Mouse (Mus musculus): ENCODE results near the gene Kcnip4. TPM values are rescaled to one million over a fixed set of nuclear protein-coding genes. Genes with fewer than 3 reads are reported as not detected.

Kcnip4 gene
- polyA plus RNA-seq, 1 experiment from 2014 or later, result 0.51 TPM

GRCm38 (mm10) chr5:49241708-49242107, 283.0 kb downstream of the Kcnip4 start:
- Histone ChIP-seq H3K9me3 (no peaks in the 10 kb centered on the region), H3K4me3 (no peak overlapping the region), H3K9ac (no peak overlapping the region), H3K36me3 (no peaks in the 10 kb centered on the region), H3K4me1 (no peaks in the 10 kb centered on the region), H3K27me3 (replicated peaks) (no peaks in the 10 kb centered on the region), H3K27ac (replicated peaks) (no peak overlapping the region), H3K4me2 (no peak overlapping the region)
- ATAC-seq (ENCODE audit: extremely low read depth, insufficient number of reproducible peaks, low FRiP score, low TSS enrichment), result no peak
- 94% methylated on average over 6 of the region's 6 CpGs for WGBS

- WGBS, result 60% methylated on average over 4 of the region's 4 CpGs
- H3K4me3 ChIP-seq, result no peak overlapping the region
- no peak for ATAC-seq (ENCODE audit: extremely low read depth, insufficient number of reproducible peaks, low FRiP score, low TSS enrichment)
- H3K27me3 ChIP-seq (replicated peaks), result no peaks in the 10 kb centered on the region
- H3K4me2 ChIP-seq, result no peak overlapping the region
- H3K27ac ChIP-seq (replicated peaks), result no peak overlapping the region
- H3K9ac ChIP-seq, result no peak overlapping the region
- H3K4me1 ChIP-seq, result no peaks in the 10 kb centered on the region
- no peaks in the 10 kb centered on the region for H3K36me3 ChIP-seq
- H3K9me3 ChIP-seq, result no peaks in the 10 kb centered on the region; the same call in 1 of the 2 replicates
Measured at GRCm38 (mm10) chr5:49201164-49201756, 323.4 kb downstream of the Kcnip4 start.

GRCm38 (mm10) chr5:49188236-49188635, 336.5 kb downstream of the Kcnip4 start:
- no peaks in the 10 kb centered on the region for H3K36me3 ChIP-seq
- no peak overlapping the region for H3K27ac ChIP-seq (replicated peaks)
- 0 out of 2 replicates have a peak, but pooled peaks cover 2% of the 10 kb centered on the region for H3K9me3 ChIP-seq
- H3K4me1 ChIP-seq, result no peaks in the 10 kb centered on the region
- H3K4me3 ChIP-seq, result no peak overlapping the region
- no peak for ATAC-seq (ENCODE audit: extremely low read depth, insufficient number of reproducible peaks, low FRiP score, low TSS enrichment)
- no peak overlapping the region for H3K9ac ChIP-seq
- no peaks in the 10 kb centered on the region for H3K27me3 ChIP-seq (replicated peaks)
- no peak overlapping the region for H3K4me2 ChIP-seq
- WGBS, result 58% methylated on average over 1 of the region's 1 CpGs

- 64% methylated on average over 2 of the region's 2 CpGs for WGBS
- no peak for ATAC-seq (ENCODE audit: extremely low read depth, insufficient number of reproducible peaks, low FRiP score, low TSS enrichment)
Measured at GRCm38 (mm10) chr5:49150116-49150811, 374.4 kb downstream of the Kcnip4 start.

GRCm38 (mm10) chr5:49149684-49150083, 375.0 kb downstream of the Kcnip4 start:
- Histone ChIP-seq H3K4me2 (no peak overlapping the region), H3K9me3 (no peaks in the 10 kb centered on the region), H3K27ac (replicated peaks) (no peak overlapping the region), H3K36me3 (no peaks in the 10 kb centered on the region), H3K4me1 (no peaks in the 10 kb centered on the region), H3K9ac (no peak overlapping the region), H3K4me3 (no peak overlapping the region), H3K27me3 (replicated peaks) (no peaks in the 10 kb centered on the region)
- no peak for ATAC-seq (ENCODE audit: extremely low read depth, insufficient number of reproducible peaks, low FRiP score, low TSS enrichment)
- WGBS, result 67% methylated on average over 2 of the region's 2 CpGs

More at GRCm38 (mm10) chr5:49150116-49150811, 374.4 kb downstream of the Kcnip4 start:
- Histone ChIP-seq H3K9ac (no peak overlapping the region), H3K9me3 (no peaks in the 10 kb centered on the region), H3K36me3 (no peaks in the 10 kb centered on the region), H3K4me1 (no peaks in the 10 kb centered on the region), H3K27me3 (replicated peaks) (no peaks in the 10 kb centered on the region), H3K27ac (replicated peaks) (no peak overlapping the region), H3K4me2 (no peak overlapping the region), H3K4me3 (no peak overlapping the region)

- Histone ChIP-seq H3K9ac (no peak overlapping the region), H3K4me3 (no peak overlapping the region), H3K4me2 (no peak overlapping the region), H3K4me1 (no peaks in the 10 kb centered on the region), H3K36me3 (no peaks in the 10 kb centered on the region), H3K27me3 (replicated peaks) (no peaks in the 10 kb centered on the region), H3K27ac (replicated peaks) (no peak overlapping the region), H3K9me3 (no peaks in the 10 kb centered on the region)
- 71% methylated on average over 5 of the region's 5 CpGs for WGBS
- no peak for ATAC-seq (ENCODE audit: extremely low read depth, insufficient number of reproducible peaks, low FRiP score, low TSS enrichment)
Measured at GRCm38 (mm10) chr5:49095432-49095831, 429.3 kb downstream of the Kcnip4 start.

- no peak for ATAC-seq (ENCODE audit: extremely low read depth, insufficient number of reproducible peaks, low FRiP score, low TSS enrichment)
- WGBS, result 69% methylated on average over 2 of the region's 2 CpGs
- no peak overlapping the region for H3K27ac ChIP-seq (replicated peaks)
- no peaks in the 10 kb centered on the region for H3K27me3 ChIP-seq (replicated peaks)
- no peak overlapping the region for H3K4me3 ChIP-seq
- no peaks in the 10 kb centered on the region for H3K9me3 ChIP-seq
- no peak overlapping the region for H3K9ac ChIP-seq
- no peaks in the 10 kb centered on the region for H3K36me3 ChIP-seq
- no peaks in the 10 kb centered on the region for H3K4me1 ChIP-seq
- H3K4me2 ChIP-seq, result no peak overlapping the region
Measured at GRCm38 (mm10) chr5:49094945-49095344, 429.8 kb downstream of the Kcnip4 start.

- H3K9me3 ChIP-seq, result no peaks in the 10 kb centered on the region
- no peaks in the 10 kb centered on the region for H3K36me3 ChIP-seq
- H3K4me2 ChIP-seq, result no peak overlapping the region
- no peak overlapping the region for H3K4me3 ChIP-seq
- no peak for ATAC-seq (ENCODE audit: extremely low read depth, insufficient number of reproducible peaks, low FRiP score, low TSS enrichment)
- H3K27me3 ChIP-seq (replicated peaks), result no peaks in the 10 kb centered on the region
- no peak overlapping the region for H3K9ac ChIP-seq
- H3K27ac ChIP-seq (replicated peaks), result no peak overlapping the region
- no peaks in the 10 kb centered on the region for H3K4me1 ChIP-seq
- 63% methylated on average over 3 of the region's 3 CpGs for WGBS
Measured at GRCm38 (mm10) chr5:49094306-49094705, 430.4 kb downstream of the Kcnip4 start.

GRCm38 (mm10) chr5:49090122-49090680, 434.5 kb downstream of the Kcnip4 start:
- no peaks in the 10 kb centered on the region for H3K9me3 ChIP-seq
- H3K4me1 ChIP-seq, result no peaks in the 10 kb centered on the region
- H3K4me3 ChIP-seq, result no peak overlapping the region
- H3K4me2 ChIP-seq, result peak overlapping the region; percentile 51; the same call in 1 of the 2 replicates
- WGBS, result 8% methylated on average over 6 of the region's 6 CpGs
- H3K9ac ChIP-seq, result no peak overlapping the region
- ATAC-seq (ENCODE audit: extremely low read depth, insufficient number of reproducible peaks, low FRiP score, low TSS enrichment), result no peak
- H3K36me3 ChIP-seq, result no peaks in the 10 kb centered on the region
- no peaks in the 10 kb centered on the region for H3K27me3 ChIP-seq (replicated peaks)
- H3K27ac ChIP-seq (replicated peaks), result no peak overlapping the region

- ATAC-seq (ENCODE audit: extremely low read depth, insufficient number of reproducible peaks, low FRiP score, low TSS enrichment), result no peak
Measured at GRCm38 (mm10) chr5:49065646-49066045, 459.1 kb downstream of the Kcnip4 start.

GRCm38 (mm10) chr5:49058926-49059325, 465.8 kb downstream of the Kcnip4 start:
- Histone ChIP-seq H3K4me2 (no peak overlapping the region), H3K4me1 (no peaks in the 10 kb centered on the region), H3K9me3 (no peaks in the 10 kb centered on the region), H3K36me3 (no peaks in the 10 kb centered on the region), H3K9ac (no peak overlapping the region), H3K4me3 (no peak overlapping the region), H3K27ac (replicated peaks) (no peak overlapping the region), H3K27me3 (replicated peaks) (no peaks in the 10 kb centered on the region)
- ATAC-seq (ENCODE audit: extremely low read depth, insufficient number of reproducible peaks, low FRiP score, low TSS enrichment), result no peak

More at GRCm38 (mm10) chr5:49065646-49066045, 459.1 kb downstream of the Kcnip4 start:
- no peaks in the 10 kb centered on the region for H3K4me1 ChIP-seq
- 20% methylated on average over 1 of the region's 1 CpGs for WGBS
- H3K4me2 ChIP-seq, result no peak overlapping the region
- H3K27me3 ChIP-seq (replicated peaks), result no peaks in the 10 kb centered on the region
- H3K4me3 ChIP-seq, result no peak overlapping the region
- H3K9me3 ChIP-seq, result no peaks in the 10 kb centered on the region
- no peak overlapping the region for H3K27ac ChIP-seq (replicated peaks)
- no peaks in the 10 kb centered on the region for H3K36me3 ChIP-seq
- H3K9ac ChIP-seq, result no peak overlapping the region
